Mouse (Mus musculus): Measurements from ENCODE around the gene Ttll9.

The Ttll9 gene

GRCm38 (mm10) chr2:152941776-152942175 is 20.5 kb upstream of the Ttll9 start:
- no peak for DNase-seq (ENCODE audit: low read depth, low spot score)

GRCm38 (mm10) chr2:152942898-152943515 is 19.3 kb upstream of the Ttll9 start:
- DNase-seq (ENCODE audit: low read depth, low spot score), result peak; percentile 38

GRCm38 (mm10) chr2:152943568-152943967 is 18.7 kb upstream of the Ttll9 start:
- peak; percentile 46 for DNase-seq (ENCODE audit: low read depth, low spot score)

GRCm38 (mm10) chr2:152944013-152944412 is 18.3 kb upstream of the Ttll9 start:
- no peak for DNase-seq (ENCODE audit: low read depth, low spot score)

GRCm38 (mm10) chr2:152947098-152947497 is 15.2 kb upstream of the Ttll9 start:
- DNase-seq (ENCODE audit: low read depth, low spot score), result peak; percentile 80

GRCm38 (mm10) chr2:152948438-152949020 is 13.8 kb upstream of the Ttll9 start:
- peak; percentile 57 for DNase-seq (ENCODE audit: low read depth, low spot score)

GRCm38 (mm10) chr2:152950358-152951064 is 11.8 kb upstream of the Ttll9 start:
- no peak for DNase-seq (ENCODE audit: low read depth, low spot score)

GRCm38 (mm10) chr2:152951065-152951849 is 11.0 kb upstream of the Ttll9 start, which contains the start of gene Dusp15:
Dusp15 (minus strand) TSS chr2:152951698.
- DNase-seq (ENCODE audit: low read depth, low spot score), result peak; percentile 82

GRCm38 (mm10) chr2:152951850-152952720 is 10.2 kb upstream of the Ttll9 start:
- peak; percentile 67 for DNase-seq (ENCODE audit: low read depth, low spot score)

GRCm38 (mm10) chr2:152958116-152958515 is 4.2 kb upstream of the Ttll9 start:
- DNase-seq (ENCODE audit: low read depth, low spot score), result no peak

- DNase-seq (ENCODE audit: low read depth, low spot score), result no peak
These were observed 3.3 kb downstream of the Ttll9 start for GRCm38 (mm10) chr2:152965555-152965954.

- DNase-seq (ENCODE audit: low read depth, low spot score), result no peak
These were observed 14.7 kb downstream of the Ttll9 start for GRCm38 (mm10) chr2:152976991-152977390.

- peak; percentile 75 for DNase-seq (ENCODE audit: low read depth, low spot score)
These were observed 23.3 kb downstream of the Ttll9 start for GRCm38 (mm10) chr2:152985582-152985981.

GRCm38 (mm10) chr2:152991529-152991928 is 29.2 kb downstream of the Ttll9 start:
- DNase-seq (ENCODE audit: low read depth, low spot score), result no peak

GRCm38 (mm10) chr2:152997046-152997445 is 34.8 kb downstream of the Ttll9 start:
- DNase-seq (ENCODE audit: low read depth, low spot score), result no peak

GRCm38 (mm10) chr2:153002492-153003248 is 40.4 kb downstream of the Ttll9 start:
- no peak for DNase-seq (ENCODE audit: low read depth, low spot score)

- DNase-seq (ENCODE audit: low read depth, low spot score), result no peak
These were observed 41.5 kb downstream of the Ttll9 start for GRCm38 (mm10) chr2:153003681-153004338.

- no peak for DNase-seq (ENCODE audit: low read depth, low spot score)
These were observed 43.7 kb downstream of the Ttll9 start for GRCm38 (mm10) chr2:153005981-153006380.

- DNase-seq (ENCODE audit: low read depth, low spot score), result peak; percentile 64
These were observed 47.1 kb downstream of the Ttll9 start for GRCm38 (mm10) chr2:153009192-153009973.
